Mouse (Mus musculus) testis, postnatal 10 days (tissue): ENCODE measurements around the gene Omp.

Experiments used
- DNase-seq: peaks from one replicate; pipeline ENCODE4 v3.0.0; 2021; ENCODE audit warnings: low spot score

Gene Omp

DNA sequence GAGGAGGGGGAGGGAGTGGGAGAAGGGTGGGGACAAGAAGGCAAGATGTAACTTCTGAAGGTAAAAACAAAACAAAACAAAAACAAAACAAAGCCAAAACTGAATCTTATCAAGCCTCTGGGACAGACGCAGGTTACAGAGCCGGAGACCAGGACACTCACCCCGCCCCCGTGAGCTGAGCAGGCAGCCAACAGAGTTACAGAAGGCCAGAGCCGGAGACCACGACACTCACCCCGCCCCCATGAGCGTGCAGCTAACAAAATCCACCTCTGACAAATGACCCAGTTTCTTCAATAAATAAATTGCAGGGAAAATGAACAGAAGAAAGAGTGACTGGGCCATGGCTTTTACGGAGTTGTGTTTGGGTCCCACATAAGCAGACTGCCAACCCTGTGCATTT lies 6.1 kb downstream of the Omp start:
- DNase-seq = no peak

DNA sequence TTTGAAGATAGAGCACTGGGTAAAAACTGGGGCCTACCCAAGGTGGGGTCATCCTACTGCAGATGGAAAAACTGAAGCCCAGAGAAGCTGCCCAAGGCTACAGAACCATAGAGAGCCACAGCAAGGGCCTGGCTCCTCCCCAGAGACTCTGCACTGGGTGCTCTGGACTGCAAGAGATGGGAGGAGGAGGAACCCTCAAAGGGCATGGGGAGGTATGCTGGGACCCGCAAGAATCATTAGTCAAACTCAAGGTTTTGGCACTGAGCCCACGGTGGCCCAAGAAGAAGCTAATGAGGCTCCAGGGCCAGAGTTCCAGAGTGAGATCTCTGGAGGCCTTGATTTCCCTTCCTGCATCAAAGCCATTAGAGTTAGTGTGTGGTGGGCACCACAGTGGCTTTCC lies 7.3 kb downstream of the Omp start:
- no peak for DNase-seq

DNA sequence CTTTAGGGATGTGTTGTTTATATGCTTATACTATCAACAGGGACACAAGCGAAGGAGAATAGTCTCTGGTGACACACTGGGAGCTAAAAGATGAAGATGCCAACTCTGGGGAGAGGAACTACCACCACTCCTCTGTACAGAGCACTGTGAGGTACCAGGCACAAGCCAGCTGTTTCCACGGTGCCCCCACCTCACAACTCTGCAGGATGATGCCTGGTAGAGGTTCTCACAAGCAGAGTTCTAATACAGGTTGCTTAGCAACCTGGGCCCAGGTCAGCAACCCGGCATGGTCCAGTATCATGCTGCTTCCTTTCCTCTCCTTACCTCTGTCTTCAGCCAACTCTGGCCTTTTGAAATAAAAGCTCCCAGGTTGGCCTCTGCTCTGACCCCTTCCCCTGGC lies 7.7 kb downstream of the Omp start:
- DNase-seq = no peak

DNA sequence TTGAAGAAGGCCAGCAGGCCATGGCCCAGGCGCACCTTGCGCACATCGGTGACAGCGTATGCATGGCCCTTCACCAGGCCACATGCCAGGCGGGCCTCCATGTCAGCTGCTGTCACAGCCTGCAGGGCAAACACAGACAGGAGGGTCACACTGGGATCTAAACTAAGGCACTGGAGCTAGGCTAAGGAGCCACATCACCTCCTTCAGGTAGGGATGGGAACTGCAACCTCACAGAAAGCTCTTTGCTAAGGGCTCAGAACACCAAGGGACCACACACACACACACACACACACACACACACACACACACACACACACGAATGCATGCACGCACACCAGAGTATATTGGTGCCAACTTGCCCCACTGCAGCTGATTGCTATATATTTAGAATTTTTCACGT lies 13.6 kb downstream of the Omp start:
- DNase-seq = no peak

DNA sequence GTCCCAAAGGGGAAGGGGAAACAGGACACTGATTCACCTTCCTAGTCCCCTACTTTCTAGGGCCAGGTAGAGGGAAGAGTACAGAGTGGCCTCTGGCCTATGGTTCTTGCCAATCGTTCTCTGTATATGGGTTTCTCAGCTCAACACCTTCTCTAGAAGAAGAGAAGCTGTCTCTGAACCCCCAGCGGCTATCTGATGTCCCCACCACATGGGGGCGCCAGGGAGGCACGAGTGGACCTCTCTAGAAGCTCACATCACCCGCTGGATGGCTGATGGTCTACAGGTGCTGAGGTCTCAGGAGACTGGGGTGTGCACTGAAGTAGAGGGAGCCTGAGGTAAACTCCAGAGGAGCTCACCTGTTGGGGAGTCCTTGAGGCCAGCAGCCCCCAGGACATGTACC lies 19.8 kb downstream of the Omp start:
- DNase-seq = peak; percentile 78

DNA sequence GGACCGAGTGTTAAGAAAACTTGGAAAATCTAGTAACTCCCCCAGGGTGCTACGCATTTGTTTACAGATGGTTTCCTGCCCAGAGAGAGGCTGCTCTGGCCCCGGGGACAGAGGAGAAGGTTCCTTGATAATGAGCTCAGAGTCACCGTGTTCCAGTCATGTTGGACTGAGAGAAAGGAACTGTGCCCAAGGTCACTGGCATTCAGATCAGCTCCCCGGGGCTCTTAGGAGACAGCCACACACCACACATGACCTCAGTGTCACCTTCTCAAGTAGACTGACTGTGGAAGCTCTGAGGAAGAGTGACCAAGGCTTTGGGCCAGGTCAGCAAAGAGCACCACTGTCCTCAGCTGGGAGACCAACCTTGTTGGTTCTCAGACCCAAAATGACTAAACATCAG lies 20.6 kb downstream of the Omp start:
- DNase-seq = no peak

DNA sequence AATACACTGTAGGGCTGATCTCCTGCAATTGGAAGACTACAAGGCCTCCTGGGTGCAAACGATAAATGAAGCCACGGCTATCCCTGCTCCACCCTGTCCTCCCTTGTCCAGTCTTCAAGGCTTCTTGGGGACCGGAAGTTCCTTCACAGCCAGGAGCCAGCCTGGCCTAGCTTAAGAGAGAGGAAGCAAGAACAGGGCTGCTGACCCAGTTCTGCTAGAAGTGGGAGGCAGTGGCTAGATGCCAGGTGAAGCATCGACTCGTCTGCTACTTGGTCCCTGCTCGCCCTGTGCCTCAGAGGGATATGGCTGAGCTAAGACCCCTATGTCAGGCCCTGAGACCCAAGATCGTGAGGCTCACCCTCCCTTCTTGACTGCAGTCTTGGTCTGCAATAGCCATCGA lies 23.6 kb downstream of the Omp start:
- DNase-seq = peak; percentile 77

DNA sequence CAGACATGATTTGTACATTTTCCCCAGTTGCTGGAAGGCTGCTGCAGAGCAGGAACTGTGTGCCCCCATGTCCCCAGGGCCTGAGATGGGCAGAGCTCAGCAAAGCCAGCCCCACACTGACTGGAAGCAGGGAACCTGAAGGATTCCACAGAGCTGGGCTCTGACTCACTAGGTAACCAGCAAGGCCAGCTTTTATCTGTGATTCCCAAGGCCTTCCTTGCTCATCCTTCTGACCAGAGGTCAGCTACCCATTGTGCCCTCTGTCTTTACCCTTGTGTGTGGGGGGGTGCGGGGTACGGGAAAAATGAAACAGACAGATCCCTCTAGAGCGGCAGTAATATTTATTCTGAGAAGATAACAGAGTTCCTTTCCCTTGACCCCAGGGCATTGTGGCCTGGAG lies 24.1 kb downstream of the Omp start:
- no peak for DNase-seq

DNA sequence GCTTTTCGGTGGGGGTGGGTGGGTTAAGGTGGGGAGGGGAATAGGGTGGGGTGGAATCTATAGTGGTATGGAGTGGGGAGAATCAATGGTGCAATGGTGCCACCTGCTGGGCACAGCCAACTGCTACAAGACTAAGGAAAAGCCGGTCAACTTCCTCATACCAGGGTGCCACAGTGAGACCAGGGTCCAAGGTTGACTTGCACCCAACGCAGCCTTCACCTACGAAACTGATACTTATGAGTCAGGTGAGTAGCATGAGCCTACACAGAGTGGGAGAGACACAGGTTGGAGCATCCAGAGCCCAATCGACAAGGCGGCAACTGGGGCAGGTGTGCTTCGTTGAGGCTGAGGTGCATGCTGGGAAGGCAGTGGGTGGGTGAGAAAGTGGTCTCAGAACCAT lies 25.0 kb downstream of the Omp start:
- DNase-seq = peak; percentile 86

DNA sequence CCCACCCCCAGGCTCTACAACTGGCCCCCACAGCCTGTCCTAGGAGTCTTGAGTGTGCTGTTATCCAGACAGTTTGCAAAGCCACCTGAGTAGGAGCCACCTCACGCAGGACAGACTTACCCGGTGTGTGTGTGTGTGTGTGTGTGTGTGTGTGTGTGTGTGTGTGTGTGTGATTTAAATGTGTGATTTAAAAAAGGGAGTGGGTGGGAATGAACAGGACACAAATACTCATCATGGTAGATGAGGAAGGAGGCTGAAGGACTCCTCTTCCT lies 25.4 kb downstream of the Omp start:
- DNase-seq = no peak

DNA sequence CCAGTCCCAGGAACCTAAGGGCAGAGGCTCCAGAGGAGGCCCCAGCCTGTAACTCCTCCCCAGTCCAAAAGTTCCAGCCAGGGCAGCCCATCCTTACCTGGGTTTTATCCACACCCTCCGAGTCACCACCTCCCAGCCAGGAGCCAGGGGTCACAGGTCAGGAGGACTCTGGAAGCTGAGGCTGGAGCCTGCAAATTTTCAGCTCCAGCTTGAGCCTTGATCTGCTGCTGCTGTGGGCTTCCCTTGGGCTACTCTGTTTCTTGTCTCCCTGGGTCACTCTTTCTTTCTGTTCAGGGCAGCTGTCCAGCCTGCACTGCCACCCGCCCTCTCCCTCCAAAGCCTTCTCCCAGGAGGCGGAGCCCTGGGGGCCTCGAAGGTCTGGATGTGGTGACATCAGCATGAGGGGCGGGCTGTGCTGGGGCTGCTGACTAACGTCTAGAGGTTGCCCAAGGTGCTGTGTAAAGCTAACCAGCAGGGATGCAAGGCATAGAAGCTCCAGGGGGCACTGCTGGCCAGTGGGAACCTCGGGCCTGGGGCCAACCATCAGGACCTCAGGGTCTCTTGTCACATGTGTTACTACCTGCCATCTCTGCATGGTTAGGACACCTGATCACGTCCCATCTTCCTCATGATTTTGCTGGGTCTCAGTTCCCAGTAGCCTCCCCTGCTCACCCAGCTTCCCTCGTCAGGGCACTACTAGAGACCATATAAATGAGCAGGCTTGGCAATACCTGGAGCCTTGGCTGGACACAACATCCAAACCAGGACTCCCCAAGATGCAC lies 25.9 kb downstream of the Omp start, which contains the start of gene Myo7a:
Gene Myo7a, minus strand, starts transcription at position 346 of the 782 bp plus-strand sequence.
- DNase-seq = peak; percentile 75

DNA sequence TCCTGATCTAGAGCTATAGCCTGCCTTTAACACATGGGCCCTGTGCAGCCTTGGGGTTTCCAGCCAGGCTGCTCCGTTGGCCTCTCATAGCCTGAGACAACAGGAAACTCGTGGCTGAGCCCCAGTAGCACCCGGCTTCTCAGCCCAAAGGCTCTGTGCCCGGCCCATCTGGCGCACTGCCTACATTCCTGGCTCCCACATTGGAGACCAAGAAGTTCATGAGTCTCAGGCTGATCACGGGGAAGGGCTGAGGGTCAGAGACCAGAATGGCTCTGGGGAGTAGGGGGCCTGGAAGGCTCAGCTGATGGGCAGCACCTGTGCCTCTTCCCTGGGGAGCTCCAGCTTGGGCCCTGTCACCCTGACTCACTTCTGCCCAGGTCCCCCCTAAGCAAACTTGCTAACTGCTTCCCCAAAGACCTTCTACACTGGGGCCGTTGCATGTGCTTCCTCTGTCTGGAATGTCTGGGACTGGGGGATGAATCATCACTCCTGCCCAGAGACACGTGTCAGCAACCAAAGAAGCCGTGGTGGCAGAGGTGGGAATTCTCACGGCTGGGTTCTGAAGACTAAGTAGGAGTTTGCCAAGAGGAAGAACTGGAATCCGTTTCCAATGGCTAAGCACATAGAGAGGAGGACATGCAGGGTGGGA lies 28.2 kb downstream of the Omp start:
- peak; percentile 93 for DNase-seq

DNA sequence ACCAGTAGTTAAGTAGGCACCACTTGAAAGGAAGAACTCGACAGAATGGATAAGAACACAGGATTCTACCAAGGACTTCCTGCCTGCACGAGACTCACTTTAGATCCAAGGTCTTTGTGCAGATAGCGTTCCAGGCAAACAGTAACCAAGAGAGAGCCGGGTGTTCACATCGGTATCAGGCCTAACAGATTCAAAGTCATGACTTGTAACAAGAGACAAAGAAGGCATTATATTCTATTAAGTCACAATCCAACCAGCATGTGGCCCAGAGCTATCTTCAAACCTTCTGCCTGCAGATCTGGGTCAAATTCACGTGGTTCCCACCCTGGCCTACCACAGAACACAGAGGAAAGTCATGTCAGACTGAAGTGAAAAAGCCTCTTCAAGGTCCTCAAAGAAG lies 30.6 kb downstream of the Omp start:
- DNase-seq = no peak

DNA sequence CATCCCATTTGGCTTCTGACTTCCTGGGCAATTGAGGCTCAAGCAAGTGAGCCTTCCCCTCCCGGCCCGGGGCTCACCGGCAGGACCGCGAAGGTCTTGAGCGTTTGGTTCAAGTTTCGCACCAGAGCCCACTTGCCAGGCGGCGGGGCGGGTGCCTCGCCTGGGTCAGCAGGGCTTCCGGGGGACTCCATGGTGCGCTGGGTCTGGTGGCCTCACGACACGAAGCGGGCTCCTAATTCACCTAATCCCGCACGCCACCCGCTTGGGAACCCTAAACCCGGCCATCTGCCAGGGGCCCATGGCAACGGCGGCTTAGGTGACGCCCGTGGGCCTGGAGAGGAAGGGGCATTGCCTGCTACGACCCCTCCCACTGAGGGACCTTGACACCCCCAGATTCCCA lies 34.1 kb downstream of the Omp start:
- no peak for DNase-seq

DNA sequence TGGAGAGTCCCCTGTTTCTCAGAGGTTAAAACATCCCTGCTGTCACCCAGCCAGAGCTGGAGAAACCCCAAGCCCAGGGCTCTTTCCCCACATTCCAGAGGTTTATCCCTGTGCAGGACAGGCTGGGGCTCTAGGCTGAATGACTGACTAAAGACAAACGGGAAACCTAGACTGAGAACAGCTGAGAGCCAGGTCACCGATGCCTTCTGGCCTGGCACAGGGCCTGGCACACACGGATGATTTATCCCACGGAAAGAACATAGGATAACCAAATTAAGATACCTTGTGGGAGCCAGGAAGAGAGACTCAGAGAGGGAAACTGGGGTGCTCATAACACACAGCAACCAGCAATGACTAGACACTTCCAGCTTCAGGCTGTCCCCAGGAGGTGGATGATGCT lies 35.5 kb downstream of the Omp start:
- DNase-seq = no peak

DNA sequence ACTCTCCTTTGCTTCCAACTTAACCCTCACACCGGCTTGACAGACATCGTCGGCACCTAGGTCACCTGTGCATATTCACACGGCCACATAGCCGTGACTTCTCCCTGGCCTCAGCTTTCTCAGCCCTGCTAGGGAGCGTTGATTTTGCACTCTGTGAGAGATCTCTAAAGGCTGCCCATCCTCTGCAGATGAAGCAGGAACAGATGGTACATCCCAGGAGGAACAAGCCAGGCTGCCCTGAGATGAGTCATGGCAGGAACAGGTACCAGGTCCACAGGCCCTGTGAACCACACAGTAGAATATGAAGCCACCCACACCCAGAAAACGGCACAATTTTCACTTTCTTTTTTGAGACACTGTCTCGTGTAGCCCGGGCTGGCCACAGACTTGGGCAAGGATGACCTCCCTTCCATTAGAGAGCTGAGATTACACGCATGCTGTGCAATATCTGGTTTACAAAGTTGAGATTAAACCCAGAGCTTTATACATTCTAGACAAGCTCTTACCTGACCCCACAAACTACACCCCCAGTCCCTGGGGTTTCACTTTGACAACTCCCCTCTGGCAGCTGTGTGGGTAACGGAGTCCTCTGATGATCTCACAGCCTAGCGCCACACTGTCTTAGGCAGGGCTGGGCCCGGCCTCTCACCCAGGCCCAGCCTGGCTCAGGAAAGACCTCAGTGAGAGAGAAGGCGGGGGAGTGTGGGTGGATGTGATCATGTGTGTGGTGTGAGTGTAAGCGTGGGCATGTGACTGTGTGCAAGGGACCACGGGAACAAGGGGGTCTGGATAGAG lies 36.5 kb downstream of the Omp start:
- no peak for DNase-seq

DNA sequence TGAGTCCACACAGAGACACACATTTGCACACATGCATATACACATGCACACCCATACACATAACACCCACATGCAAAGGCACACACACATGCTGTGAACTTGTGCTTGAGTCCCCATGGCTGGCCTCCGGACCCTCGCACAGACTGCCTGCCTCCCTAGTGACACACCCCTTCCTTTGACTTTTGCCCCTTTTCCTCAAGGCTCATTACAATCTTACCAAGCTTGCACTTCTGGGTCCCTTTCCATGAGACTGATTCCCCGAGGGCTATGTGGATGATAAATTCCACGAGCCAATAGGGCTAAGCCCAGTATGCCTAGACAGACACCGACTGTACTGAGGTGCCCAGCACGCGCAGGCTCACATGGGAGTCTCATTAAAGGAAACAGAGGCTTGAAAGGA lies 39.0 kb downstream of the Omp start:
- DNase-seq = no peak

DNA sequence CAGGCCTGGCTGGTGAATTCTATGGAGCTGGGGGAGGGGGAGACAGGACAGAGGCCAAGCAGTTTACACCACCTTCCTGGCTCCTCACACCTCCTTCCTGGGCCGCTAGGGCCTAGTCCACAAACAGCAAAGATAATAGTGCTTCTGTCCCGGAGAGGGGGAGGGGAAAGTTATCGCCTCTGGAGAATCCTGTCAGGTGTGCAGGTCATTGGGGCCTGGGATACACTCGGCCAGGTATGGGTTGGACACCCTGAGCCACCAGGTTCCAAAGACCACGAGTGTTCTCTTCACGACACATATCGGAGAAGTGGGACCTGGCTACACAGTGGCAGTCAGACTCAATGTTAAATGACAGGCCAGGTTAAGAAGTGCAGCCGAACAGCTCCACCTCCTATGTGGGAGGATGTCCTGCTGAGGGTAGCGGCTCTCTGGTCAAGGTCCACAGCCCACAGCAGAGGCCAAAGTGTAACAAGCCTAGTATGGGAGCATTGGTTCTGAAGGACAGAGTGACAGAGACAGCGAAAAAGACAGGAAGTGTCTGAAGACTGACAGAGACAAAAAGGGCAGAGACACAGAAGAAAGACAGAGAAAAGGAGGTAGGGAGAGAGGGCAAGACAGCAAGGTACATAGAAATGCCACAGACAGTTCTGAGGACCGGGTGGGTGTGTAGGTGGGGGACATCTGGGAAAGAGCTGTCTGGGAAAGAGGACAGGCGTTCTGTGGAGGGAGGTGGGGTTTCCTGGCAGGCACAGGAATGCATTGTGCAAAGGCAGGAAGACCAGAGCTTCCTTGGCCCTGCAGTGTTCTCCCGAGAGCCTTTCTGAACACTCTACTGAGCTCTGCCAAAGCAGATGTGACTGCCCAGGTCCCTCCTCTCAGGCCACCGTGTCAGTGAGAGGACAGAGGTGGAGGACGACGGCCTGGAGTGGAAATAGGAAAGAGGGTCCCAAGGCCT lies 40.5 kb downstream of the Omp start:
- no peak for DNase-seq

DNA sequence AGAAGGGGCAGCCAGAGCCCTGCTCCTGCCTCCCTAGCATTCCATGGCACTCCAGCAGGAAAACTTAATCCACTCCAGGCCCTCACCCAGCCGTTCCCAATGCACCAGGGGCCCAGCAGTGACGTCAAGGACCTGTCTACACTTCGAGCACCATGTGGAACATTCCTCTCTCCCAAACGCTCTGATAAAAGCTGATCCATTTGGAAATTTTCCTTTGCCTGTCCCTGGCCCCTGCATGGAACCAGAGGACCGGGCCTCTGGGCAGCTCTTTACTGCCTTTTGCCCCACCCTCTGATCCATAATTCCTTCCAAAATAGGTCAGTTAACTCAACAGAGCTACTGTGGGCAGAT lies 41.4 kb downstream of the Omp start:
- DNase-seq = no peak

DNA sequence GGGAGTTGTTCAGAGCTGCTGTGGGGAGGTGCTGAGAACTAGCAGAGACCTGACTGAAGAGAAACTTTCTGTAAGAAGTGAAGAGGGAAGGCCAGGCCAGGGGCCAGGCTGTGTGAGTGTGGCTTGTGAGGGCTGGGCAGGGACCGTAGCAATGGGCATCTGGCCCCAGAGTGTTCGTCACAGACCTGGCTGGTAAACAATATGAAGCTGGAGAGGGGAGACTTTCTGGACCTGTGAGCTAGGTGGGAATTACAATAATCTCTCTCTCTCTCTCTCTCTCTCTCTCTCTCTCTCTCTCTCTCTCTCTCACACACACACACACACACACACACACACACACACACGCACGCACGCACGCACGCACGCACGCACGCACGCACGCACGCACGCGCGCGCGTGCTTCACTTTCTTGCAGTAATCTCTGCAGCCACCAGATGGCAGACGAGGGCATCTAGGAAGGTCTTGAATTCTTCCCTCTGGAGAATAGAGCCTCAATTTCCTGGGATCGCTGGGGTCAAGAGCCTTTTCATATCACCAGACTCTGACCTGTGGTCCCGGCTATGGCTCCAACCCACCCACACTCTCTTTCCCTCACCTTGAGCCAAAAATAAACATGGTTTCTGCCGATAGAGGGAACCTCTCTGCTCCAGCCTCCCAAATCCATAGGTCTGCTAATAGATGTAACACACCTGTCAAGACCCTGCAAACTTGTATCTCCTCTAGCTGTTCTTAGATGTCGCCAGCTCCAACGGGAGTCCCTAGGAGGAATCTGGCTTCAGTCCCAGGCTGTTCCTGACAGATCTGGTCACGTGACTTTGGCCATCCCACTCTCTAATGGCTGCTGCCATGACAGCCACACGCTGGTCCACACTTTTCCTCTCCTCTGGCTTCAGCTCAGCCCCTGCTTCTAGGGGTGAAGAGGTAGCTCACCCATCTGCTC lies 42.0 kb downstream of the Omp start:
- peak; percentile 93 for DNase-seq

DNA sequence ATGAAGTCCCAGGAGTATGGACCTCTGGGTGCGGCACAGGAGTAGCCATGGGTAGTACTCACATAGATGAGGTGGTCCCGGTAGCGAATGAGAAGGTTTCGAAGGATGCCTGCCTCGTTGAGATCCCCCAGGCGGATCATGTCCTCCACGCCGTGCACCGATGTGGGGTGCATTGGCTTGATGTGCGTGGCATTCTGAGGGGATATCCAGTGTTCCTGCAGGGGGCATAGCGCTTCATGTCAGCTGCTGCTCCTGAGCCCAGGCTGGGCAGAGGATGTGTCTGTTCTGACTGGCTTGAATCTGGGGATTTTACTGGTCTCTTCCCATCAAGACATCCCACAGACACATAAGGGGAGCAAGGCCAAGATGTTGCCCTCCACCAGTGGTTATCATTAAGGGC lies 42.8 kb downstream of the Omp start:
- no peak for DNase-seq
